Mouse (Mus musculus) fibroblast of lung, adult 2 months (primary cell): ENCODE data around the gene Nhlrc4.

Experiments used
- DNase-seq: peaks from one replicate; pipeline ENCODE4 v3.0.0-alpha.2; 2011; ENCODE audit warnings: low read depth

The Nhlrc4 gene

DNA sequence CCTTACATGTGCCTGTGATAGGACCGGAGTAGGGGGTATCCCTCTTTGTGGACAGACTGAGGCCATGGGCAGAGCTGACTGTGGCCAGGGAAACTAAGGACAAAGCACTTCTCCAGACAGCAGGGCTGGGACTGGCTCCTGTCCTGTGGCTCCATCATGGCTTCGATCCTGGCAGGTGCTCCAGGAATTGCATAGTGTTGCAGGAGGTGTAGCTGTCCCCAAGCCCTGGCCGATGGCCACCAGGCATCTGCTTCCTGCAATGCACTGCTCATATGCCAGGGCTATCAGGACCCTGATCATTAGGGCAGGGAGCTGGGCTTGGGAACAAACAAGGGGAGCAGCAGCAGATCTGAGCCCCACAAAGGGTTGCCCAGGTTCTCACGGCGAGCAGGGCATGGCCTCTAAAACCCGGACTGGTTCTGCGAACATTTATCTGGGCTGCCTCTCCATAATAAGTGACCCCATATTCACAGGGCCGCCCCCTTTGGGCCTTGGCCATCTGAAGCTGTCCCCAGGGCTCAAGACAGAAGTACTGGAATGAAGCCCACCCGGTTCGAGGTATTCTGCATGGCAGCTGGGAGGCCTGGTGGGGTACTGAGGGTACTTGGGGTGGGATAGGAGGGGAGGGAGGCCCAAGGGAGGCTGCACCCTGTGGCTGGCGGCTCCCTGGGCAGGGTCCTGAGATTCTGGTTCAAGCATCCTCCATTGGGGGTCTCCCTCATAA lies 14.2 kb upstream of the Nhlrc4 start:
- no peak for DNase-seq

DNA sequence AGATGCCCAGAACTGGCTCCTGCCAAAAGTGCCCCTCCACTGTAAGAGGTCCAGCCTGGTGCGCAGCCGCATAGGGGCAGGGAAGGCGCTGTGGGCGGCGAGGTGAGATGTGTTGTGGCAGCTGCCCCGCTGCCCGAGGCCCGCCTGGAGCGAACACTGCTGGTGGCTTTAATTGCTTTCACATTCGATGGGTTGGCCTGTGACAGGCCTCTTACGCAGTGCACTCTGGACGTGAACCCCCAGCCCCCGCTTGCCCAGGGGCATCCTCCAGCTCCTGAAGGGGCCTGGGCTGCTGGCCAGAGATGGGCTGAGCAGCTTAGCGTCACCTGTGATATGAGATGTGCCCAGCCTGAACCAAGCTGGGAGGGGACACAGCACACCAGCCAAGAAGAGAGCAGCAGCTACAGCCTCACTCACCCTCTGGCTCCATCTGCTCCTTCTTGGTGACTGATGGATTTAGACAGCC lies 12.9 kb upstream of the Nhlrc4 start:
- no peak for DNase-seq

DNA sequence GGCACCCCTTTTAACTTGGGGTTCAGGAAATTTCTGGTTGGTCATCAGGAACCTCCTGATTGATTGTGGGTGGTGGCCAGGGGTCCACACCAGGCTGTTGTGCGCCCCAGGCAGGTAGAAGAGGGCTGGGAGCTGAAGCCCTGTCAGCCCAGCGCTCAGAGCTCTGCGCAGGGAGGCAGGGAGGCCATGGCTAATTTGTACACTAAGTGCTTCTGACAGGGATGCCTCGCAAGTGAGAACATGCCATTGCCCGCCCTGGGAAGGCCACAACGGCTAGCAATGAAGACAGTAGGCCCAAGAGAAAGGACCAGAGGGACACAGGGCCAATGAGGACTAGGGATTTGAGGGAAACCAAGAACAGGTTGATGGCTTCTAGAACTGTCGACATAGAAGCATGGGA lies 11.9 kb upstream of the Nhlrc4 start:
- DNase-seq = no peak

DNA sequence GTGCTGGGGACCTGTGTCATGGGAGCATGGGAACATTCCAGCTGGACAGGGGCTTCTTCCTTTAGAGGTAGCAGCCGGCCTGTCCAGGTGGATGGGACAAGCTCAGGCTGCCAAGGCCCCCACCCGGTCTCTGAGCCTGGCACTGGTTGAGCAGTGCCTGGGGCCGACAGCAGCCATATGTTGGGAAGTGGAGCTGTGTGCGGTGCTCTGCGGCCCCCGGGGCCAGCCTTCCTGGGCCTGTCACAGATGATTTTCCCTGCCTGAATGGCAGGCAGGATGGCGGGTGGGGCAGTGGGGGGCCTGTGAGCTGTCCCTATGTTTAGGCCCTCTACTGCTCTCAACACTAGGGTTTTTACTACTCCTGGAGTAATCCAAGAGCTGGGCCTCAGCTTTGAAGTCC lies 11.4 kb upstream of the Nhlrc4 start:
- DNase-seq = no peak

DNA sequence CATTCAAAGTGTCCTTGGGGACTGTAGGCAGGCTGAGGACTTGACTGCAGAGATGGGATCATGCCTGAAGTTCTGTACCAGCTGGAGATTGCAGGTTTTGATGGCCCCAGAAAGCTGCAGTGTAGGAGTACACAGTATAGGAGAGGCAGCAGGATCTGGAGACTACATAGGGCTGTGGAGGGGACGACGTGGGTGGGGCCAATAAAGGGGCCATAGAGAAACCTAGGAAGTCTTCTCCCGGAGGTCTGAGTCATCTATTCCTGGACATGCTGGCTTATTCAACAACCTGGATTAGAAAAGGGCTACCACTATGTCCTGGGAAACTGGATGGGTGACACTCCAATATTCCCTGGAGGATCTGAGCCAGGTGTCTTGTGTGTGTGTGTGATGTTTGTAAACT lies 11.0 kb upstream of the Nhlrc4 start:
- no peak for DNase-seq

DNA sequence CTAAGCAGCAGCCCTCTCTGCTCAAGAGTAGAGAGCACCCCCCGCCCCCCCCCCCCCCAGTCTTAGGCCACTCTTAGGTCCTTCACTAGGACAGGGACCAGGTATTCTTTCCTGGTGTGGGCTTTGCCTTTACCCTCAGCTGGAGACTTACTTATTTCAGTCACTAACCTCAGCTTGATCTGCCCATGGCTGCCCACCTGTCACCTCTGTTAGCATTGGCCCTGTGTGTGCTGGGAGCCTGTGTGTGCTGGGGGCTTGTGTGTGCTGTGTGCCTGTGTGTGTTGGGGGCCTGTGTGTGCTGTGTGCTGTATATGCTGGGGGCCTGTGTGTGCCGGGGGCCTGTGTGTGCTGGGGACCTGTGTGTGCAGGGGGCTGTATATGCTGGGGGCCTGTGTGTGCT lies 9.9 kb upstream of the Nhlrc4 start:
- DNase-seq = no peak

DNA sequence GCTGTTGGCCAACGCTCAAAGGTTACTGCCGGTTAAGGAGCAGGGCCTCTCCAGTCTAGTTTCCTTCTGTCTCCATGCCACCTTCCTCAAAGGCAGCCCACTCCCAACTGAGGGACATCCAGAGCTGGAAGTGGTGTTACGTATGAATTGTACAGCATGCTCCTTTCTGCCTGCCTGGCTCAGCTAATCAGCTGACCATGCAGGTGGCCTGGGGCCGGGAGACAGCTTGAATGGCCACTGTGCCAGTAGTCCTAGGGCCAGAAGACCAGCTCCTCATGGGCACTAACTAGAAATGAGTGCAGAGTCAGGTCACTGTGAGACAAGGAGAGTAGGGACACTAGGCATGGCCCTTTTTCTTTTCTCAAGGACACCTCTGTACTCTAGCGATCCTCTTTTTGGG lies 8.4 kb upstream of the Nhlrc4 start:
- no peak for DNase-seq

DNA sequence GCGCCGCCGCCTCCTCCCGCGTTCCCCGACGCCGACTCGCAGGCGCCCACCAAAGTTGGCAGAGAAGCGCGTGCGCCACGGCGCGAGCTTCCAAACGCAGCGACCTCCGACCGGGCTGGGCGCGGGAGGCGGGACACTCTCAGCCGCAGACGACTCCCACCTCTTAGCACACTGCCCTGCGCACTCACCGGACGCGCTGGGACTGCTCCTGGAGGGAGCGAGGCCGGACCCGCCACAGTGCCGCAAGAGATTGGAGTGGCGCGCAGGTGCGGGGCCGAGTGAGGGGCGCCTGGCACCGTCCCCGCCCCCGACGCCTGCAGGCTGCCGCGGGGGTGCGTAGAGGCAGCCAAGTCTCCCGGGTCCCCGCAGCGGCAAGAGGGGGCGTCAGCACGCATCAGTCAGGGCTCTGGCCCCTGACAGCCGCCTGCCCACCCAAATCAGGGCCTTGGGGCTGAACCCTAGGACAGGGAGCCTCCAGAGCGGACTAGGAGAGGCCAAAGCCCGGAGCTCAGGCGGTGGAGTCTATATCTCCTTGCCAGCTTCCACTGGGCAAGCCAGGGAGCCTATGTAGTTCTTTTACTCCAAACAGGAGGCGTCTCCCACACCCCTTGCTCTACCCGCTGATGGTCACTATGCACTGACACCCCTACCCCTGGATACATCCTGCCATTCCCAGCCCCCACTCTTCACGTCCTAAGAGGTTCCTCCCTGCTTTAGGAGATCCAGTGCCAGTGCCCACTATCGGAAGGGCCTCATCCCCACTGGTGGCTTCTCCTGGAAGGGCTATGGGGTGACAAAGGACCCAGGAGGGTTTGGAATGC lies 7.3 kb upstream of the Nhlrc4 start, which contains the start of gene A930017K11Rik:
A930017K11Rik (minus strand) TSS at position 763 of the 821 bp plus-strand sequence.
- DNase-seq = no peak

DNA sequence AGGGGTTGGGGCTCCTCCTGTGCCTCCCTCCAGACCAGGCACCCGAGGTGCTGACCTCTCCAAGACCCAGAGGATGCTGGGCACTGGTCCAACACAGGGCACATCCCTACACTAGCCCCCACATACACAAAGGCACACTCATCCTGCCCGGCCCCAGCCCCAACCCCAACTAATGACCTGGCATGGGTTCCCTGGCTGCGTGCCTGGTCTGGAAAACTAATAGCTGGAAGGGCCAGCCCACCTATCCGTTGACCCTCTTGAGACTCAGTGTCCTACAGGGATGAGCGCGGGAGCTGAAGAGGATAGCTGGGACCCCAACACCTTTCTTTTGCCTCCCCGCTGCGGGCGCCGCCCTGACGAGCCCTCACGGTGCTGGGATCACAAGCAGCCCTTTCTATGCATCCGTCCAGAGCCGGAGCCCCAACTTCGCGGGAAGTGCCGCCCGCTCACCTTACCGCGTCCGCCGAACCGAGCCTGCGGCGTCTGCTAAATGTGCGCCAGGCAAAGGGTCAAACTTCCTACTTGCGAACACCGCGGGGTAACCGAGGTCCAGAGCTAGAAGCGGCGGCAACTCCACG lies 6.6 kb upstream of the Nhlrc4 start:
- DNase-seq = no peak

DNA sequence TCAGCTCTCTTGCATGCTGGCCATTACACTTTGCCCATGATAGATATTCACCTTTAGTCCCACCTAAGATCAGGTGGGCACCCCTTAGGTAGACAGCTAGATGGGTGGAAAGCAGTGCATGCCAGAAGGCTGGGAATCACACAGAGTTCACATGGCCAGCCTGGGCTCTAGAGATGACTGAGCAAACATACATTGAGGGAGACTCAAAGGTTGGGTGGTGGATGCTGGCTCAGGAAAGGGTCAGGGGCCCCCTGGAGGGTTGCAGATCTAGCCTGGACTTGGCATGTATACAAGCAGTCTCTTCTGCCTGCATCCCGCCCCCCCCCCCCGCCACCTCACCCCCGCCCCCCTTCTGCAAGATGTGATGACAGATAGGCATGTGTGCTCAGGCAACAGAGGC lies 5.9 kb upstream of the Nhlrc4 start:
- DNase-seq = no peak

DNA sequence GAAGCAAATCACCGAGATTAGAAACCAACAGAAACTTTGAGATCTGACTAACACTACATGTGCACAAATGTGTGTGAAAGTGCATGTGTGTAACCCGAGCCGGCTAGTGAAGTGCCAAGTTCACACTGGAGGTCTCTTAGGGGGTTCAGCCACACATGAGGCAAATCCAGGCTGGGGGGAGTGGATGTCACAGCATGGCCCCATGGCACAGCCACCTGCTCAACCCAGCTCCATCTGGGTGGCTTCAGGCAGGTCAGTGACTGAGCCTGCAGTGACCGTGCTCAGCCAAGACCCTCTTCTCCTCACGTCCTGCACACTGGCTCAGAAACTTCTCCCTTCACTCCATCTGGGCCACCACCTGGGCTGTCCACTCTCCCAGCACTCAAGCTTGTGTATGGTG lies 5.2 kb upstream of the Nhlrc4 start:
- no peak for DNase-seq

DNA sequence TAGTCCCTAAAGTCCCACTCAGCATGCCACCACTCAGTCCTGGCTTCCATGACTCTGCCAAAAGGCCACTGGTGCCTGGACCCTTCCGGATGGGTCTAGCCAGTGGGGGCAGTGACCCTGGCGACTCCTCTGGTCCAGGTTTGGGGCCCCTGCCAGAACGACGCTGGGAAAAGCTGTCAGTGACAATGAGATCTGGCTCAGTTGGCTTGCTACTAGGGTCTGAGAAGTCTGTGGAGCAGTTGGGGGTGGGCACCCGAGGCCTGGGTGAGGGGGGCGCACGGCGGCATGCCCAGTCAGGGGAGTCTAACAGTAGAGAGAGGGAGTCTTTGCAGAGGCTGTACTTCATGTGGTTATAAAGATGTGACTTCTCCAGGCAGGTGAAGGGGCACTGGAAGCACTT lies 3.3 kb upstream of the Nhlrc4 start:
- DNase-seq = no peak

DNA sequence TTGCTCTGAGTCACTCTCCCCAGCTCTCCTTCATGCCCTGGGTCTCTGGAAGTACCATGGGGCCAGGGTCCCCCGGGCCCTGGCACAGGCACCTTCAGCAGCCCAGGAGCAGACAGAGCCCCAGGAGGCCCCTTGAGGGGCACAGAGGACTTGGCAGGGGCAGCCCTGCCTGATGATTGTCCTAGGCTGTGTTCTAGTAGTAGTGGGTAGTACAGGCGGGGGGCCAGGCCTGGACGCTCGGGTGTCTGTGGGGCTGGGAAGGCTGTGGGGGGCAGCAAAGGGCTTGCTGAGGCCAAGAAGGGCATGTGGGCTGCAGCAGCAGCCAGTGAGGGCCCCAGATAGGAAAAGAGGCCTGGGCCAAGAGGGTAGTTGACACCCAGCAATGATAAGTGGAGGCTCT lies 2.8 kb upstream of the Nhlrc4 start:
- no peak for DNase-seq

DNA sequence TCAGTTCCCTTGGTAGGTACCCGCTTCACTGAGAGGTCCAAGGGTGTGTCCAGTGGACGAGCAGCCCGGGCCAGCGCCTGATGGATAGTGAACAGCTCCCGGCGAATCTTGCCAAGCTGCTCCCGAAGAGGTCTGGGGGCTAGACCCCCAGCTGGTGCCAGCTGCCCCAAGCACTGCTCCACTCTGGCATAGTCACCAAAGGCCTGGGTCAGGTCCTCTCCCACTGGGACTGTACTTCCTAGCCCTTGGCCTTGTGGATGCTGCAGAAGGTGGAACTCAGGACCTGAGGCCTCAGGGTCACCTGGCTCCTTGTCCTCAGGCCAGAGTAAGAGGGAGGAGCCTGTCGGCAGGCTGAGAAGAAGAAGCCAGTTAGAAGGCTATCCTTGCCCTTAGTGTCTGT lies 2.1 kb upstream of the Nhlrc4 start:
- no peak for DNase-seq

DNA sequence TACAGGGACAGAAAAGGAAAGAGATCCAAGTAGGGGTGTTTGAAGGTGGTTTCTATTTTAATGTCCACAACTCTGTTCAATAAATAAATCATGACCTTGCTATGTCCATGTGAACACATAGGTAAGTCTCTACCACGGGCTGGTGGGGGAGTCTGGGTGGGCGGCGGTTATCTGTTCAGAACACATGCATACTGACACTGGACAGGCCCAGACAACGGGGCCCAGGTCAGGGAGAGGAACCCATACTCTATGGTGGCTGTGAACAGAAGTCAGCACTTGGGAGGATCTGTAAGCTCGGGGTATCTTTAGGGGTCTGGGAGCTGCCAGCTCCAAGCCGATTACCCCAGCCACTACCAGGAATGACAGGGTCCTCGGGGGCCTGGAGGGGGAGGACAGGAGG lies 1.6 kb upstream of the Nhlrc4 start:
- no peak for DNase-seq

DNA sequence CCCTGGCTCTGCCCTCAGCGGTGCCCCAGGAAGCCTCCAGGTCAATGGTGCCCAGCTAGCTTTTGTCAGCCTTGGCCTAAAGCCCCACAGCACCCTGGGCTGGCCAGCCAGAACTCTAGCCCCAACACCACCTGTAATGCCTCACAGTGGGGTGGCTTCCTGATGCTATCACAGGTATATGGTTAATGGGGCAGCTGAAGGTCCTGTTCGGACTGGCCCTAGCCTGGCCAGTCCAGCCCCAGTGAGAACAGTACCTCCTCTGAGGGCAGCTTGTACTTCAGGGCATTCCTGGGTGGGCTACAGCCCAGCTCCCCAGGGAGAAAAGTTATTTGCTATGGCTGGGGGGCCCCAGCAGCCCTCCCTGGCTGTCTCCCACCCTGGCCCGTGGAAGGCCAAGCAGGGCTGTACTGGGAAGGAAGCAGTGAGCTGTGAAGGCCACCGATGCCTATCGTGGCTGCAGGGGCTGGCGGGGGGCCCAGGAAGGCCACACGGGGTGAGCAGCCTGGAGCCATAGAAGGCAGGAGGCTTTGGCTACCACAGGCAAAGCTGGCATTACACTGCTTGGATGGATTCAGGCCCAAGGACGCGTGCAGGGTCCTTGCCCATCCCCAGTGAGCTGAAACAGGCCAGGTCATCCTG lies 875 bp upstream of the Nhlrc4 start:
- DNase-seq = no peak

DNA sequence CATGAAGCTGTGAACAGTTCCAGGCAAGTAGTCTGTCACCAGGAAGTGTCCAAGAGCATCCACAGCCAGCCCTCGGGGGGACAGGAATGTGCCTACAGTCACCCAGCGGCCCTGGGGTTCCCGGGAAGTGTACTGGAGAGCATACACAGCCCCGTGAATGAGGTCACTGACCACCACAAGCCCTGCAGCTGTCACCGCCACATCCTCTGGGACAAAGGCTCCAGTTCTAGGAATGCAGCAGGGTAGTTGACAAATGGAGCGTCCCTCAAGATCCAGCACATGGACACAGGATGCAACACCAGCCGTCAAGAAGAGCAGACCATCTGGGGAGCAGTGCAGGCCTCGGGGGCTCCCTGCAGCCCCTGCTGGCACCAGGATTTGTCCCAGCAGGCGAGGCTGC lies 992 bp downstream of the Nhlrc4 start:
- DNase-seq = no peak

DNA sequence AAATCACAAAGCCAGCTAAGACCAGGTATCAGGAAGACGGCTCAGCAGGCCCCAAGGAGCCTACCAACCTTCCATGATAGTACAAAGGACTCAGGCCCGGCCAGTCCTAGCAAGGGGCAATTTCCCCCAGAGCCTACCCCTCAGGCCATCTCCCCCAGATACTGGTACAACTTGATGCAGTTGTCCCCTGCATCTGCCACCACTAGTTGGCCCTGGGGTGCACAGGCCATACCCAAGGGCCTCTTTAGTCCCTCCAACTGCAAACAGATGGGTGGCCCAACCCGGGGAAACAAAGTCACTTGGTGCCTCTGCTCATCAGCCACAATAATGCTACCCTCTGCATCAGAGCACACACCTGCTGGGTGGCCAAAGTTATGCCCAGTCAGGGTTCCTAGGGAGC lies 1.5 kb downstream of the Nhlrc4 start:
- DNase-seq = no peak

DNA sequence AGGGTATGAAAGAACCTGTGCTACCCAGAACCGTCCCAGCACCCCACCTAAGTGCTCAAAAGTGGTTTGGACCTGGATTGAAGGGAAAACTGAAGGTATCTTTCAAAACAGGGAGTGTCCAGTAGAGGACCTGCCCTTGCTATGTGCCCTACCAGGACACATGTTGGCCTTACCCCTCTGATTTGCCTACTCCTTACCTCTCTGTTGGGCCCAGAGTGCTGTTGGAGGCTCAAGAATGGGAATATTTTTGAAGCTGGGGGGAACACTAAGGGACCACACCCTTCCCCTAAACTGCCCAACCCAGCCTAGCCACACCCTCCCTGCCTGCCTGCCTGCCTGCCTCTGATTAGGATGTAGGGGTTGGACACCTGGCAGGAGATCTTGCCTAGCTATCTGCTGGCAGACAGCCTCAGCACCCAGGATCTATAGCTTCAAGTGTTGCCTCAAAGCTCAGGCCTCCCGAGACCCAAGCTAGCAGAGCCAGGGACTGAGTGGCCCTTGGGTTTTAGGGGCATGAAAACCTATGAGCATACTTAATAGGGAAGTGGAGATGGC lies 2.1 kb downstream of the Nhlrc4 start:
- no peak for DNase-seq

DNA sequence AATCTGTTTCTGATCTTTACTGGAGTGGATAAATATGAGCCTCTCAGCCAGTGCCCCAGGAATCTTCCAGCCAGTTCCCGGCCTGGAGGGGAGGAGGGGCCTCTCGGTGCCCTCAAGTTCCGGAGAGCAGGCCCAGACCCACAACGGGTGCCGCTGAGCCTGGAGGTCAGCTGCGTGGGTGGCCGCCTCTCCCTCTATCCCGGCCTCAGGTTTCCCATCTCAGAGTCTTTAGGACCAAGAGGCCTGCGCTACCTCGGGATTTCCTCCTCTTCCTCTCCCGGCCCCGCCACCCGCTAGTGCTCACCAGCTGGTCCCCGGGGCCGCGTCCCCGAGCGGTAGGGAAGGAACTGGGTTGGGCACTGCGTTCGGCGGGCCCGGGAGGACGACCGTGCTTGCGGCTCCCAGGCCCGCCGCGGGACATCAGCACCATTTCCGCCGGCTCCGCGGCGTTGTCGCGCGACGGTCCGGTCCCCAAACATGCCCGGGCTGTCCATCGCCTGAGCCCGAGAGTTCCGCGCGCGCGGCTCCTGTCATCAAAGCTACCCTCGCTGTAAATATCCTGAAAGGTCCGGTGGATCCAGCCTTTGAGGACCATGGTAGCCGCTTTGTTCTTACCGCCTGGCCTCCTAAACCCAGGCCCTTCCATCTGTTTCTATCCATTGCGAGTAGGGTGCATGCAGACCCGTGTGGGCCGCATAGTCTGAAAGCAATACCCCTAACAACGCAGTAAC lies 3.1 kb downstream of the Nhlrc4 start:
- no peak for DNase-seq

DNA sequence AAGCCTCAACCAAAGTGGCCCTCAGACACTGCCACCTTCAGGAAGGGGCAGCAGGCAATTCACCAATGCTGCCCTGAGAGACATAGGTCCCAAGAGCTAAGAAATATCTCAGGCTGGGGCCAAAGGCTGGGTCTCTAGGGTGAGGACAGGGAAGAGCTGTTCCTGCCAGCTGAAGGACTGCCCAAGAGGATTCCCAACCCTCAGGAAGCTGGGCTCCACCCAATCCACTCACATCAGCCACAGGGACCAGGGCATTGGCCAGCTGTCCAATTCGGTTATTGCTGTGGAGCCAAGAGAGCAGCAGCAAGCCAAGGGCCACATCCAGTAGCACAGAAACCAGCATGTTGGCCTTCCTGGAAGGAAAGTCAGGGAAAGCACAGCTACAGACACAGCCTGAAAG lies 10.2 kb downstream of the Nhlrc4 start:
- no peak for DNase-seq

DNA sequence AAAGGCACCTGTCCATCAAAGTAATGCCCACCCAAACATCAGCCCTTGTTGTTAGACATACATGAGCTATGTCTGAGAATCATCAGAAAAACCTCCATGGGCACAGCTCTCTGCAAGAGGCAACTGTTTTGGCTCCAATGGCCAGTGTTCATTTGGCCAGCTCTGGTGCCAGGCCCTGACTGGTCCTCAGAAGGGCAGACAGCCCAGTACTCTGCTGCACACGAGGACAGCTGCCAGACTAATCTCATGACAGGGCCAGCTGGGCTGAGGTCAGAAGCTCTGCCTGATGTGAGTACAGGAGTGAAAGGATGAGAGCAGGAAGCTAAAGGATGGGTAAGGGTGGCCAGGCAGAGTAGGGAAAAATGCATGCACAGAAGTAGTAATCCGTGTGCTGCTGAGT lies 19.4 kb downstream of the Nhlrc4 start:
- DNase-seq = no peak
